ENCODE assay signal across 19 mouse cellular contexts in genomic region chr10:73878729-73879067, GRCm38 (mm10).
DNase-seq lines count a peak whose midpoint lies in the region; ATAC-seq and TF ChIP-seq lines count a peak whose summit lies in the region.
"Had no signal": no experiment of that assay in that cellular context is flagged by ENCODE, and none has a peak within 500 bp of the region (broad histone marks: within the 10 kb centered on the region; RNA-seq: fewer than 3 reads in every experiment).

No protein-coding gene starts in this region.

- H3K4me1 ChIP-seq in kidney, postnatal 0 days (replicated peaks; ENCODE audit: insufficient read depth, low read length): no peaks in the 10 kb centered on the region
- H3K4me1 ChIP-seq in hindbrain, embryonic 14.5 days (replicated peaks; ENCODE audit: control insufficient read depth, insufficient read depth, low read length): no peaks in the 10 kb centered on the region
- H3K4me1 ChIP-seq: limb, embryonic 12.5 days; liver, embryonic 12.5 days; megakaryocyte, embryonic 14.5 days; neural tube, embryonic 13.5 days had no signal

- no peaks in the 10 kb centered on the region for H3K9me3 ChIP-seq in kidney, postnatal 0 days (replicated peaks; ENCODE audit: low read length)
- no peaks in the 10 kb centered on the region for H3K9me3 ChIP-seq in hindbrain, embryonic 14.5 days (ENCODE audit: control insufficient read depth, low read length)
- H3K9me3 ChIP-seq: limb, embryonic 12.5 days; liver, embryonic 12.5 days; megakaryocyte, embryonic 14.5 days; neural tube, embryonic 13.5 days had no signal

- H3K36me3 ChIP-seq in kidney, postnatal 0 days (ENCODE audit: insufficient read depth, low read length): no peaks in the 10 kb centered on the region
- H3K36me3 ChIP-seq in hindbrain, embryonic 14.5 days (replicated peaks; ENCODE audit: control insufficient read depth, insufficient read depth): no peaks in the 10 kb centered on the region
- H3K36me3 ChIP-seq: limb, embryonic 12.5 days; liver, embryonic 12.5 days; neural tube, embryonic 13.5 days had no signal

- ATAC-seq in kidney, postnatal 0 days (replicated peaks; ENCODE audit: low FRiP score, low read depth): no peak; the same call in 1 of the 2 replicates
- peak; percentile 8; the same call in 1 of the 2 replicates for ATAC-seq in hindbrain, embryonic 14.5 days (ENCODE audit: low FRiP score)
- ATAC-seq: forebrain, postnatal 0 days; intestine, postnatal 0 days; liver, embryonic 12.5 days had no signal

- H3K27me3 ChIP-seq in kidney, postnatal 0 days (ENCODE audit: insufficient read depth, low read length): no peaks in the 10 kb centered on the region
- H3K27me3 ChIP-seq in hindbrain, embryonic 14.5 days (ENCODE audit: control insufficient read depth, insufficient read depth, low read length): no peaks in the 10 kb centered on the region
- H3K27me3 ChIP-seq: CH12.LX; limb, embryonic 12.5 days; liver, embryonic 12.5 days; megakaryocyte, embryonic 14.5 days; neural tube, embryonic 13.5 days had no signal

- DNase-seq in embryo, embryonic 10 days (ENCODE audit: low spot score): peak; percentile 4
- no peak for DNase-seq in embryo, embryonic 9.5 days (ENCODE audit: extremely low spot score)
- peak; percentile 35 for DNase-seq in kidney, postnatal 0 days (ENCODE audit: low spot score)
- DNase-seq in kidney, adult 9 months: no peak
- DNase-seq in brain, embryonic 14.5 days (ENCODE audit: low read depth): peak; percentile 53
- no peak for DNase-seq in hindbrain, embryonic 14.5 days (ENCODE audit: low spot score)
- DNase-seq in adrenal gland, postnatal 36 days: no peak
- DNase-seq: cerebellum, adult 8-10 months; forebrain, postnatal 0 days; lung, adult 2 months; right cerebral cortex, postnatal 14 days; spleen, adult 18-20 months; thymus, postnatal 36 days had no signal

- no peak overlapping the region for H3K27ac ChIP-seq in kidney, postnatal 0 days
- no peak overlapping the region for H3K27ac ChIP-seq in hindbrain, embryonic 14.5 days
- H3K27ac ChIP-seq: limb, embryonic 12.5 days; liver, embryonic 12.5 days; neural tube, embryonic 13.5 days had no signal

- H3K9ac ChIP-seq in kidney, postnatal 0 days (ENCODE audit: low read depth, low read length): no peak overlapping the region
- H3K9ac ChIP-seq in hindbrain, embryonic 14.5 days: no peak overlapping the region
- H3K9ac ChIP-seq: forebrain, postnatal 0 days; limb, embryonic 12.5 days; liver, embryonic 12.5 days; neural tube, embryonic 13.5 days had no signal

- no peak for TF ChIP-seq POLR2A in brain, embryonic 14.5 days (IDR thresholded peaks at IDR 0.05; ENCODE audit: borderline replicate concordance, extremely low read depth, insufficient read depth, insufficient read length, poor library complexity, severe bottlenecking)

- no peak for TF ChIP-seq CTCF in kidney, postnatal 0 days (IDR thresholded peaks at IDR 0.05; ENCODE audit: low read depth)
- no peak for TF ChIP-seq CTCF in brain, embryonic 14.5 days (IDR thresholded peaks at IDR 0.05; ENCODE audit: borderline replicate concordance, extremely low read depth, insufficient read depth, insufficient read length)

- 29% methylated on average over 4 of the region's 4 CpGs for WGBS in kidney, postnatal 0 days
- WGBS in hindbrain, embryonic 14.5 days: 43% methylated on average over 4 of the region's 4 CpGs

- H3K4me2 ChIP-seq in kidney, postnatal 0 days (ENCODE audit: low read length): no peak overlapping the region
- H3K4me2 ChIP-seq in hindbrain, embryonic 14.5 days (replicated peaks): no peak overlapping the region
- H3K4me2 ChIP-seq: limb, embryonic 12.5 days; liver, embryonic 12.5 days; neural tube, embryonic 13.5 days had no signal

- no peak overlapping the region for H3K4me3 ChIP-seq in kidney, postnatal 0 days (replicated peaks; ENCODE audit: low read depth, low read length)
- no peak overlapping the region for H3K4me3 ChIP-seq in hindbrain, embryonic 14.5 days (replicated peaks; ENCODE audit: low read length)
- H3K4me3 ChIP-seq: limb, embryonic 12.5 days; liver, embryonic 12.5 days; megakaryocyte, embryonic 14.5 days; neural tube, embryonic 13.5 days had no signal

Comparison
In these comparisons a context has a peak if more than half of its experiments do, and no peak if none do; other contexts are left out.
1. DNase-seq: peak in embryo, embryonic 10 days (single experiment), kidney, postnatal 0 days (single experiment) and brain, embryonic 14.5 days (single experiment); none in embryo, embryonic 9.5 days (single experiment), kidney, adult 9 months (single experiment), hindbrain, embryonic 14.5 days (single experiment) and adrenal gland, postnatal 36 days (0 of 2).